17 mouse cellular contexts compared by ENCODE assay signal in genomic region chr1:43520216-43520988, GRCm38 (mm10).
DNase-seq lines count a peak whose midpoint lies in the region; ATAC-seq and TF ChIP-seq lines count a peak whose summit lies in the region.
"Had no signal": no experiment of that assay in that cellular context is flagged by ENCODE, and none has a peak within 500 bp of the region (broad histone marks: within the 10 kb centered on the region; RNA-seq: fewer than 3 reads in every experiment).

No protein-coding gene starts in this region.

- peaks cover 24% of the 10 kb centered on the region for H3K4me1 ChIP-seq in bone marrow macrophage, adult 2 months (ENCODE audit: control insufficient read depth, insufficient read depth, low read length)
- peaks cover 30 to 36% of the 10 kb centered on the region in 2 experiments for H3K4me1 ChIP-seq in liver, embryonic 14.5 days (replicated peaks; ENCODE audit: control insufficient read depth in 2 of 2, insufficient read depth in 2 of 2, low read length in 1 of 2)

- peak overlapping the region; percentile 8; the same call in 1 of the 2 replicates for H3K27ac ChIP-seq in gastrocnemius, adult 2 months
- peak overlapping the region; percentile 61 for H3K27ac ChIP-seq in bone marrow macrophage, adult 2 months (ENCODE audit: insufficient read depth, low read depth, low read length)
- peak overlapping the region; percentile 12; the same call in 1 of the 2 replicates for H3K27ac ChIP-seq in liver, embryonic 14.5 days
- H3K27ac ChIP-seq: hindbrain, embryonic 13.5 days; neural tube, embryonic 13.5 days had no signal

- no peaks in the 10 kb centered on the region for H3K9me3 ChIP-seq in liver, embryonic 14.5 days (ENCODE audit: control insufficient read depth, low read length)
- H3K9me3 ChIP-seq: hindbrain, embryonic 13.5 days; neural tube, embryonic 13.5 days had no signal

- peak overlapping the region; percentile 3; the same call in 1 of the 2 replicates for H3K4me2 ChIP-seq in liver, embryonic 14.5 days (ENCODE audit: low read depth)
- H3K4me2 ChIP-seq: hindbrain, embryonic 13.5 days; neural tube, embryonic 13.5 days had no signal

- no peaks in the 10 kb centered on the region for H3K27me3 ChIP-seq in liver, embryonic 14.5 days (ENCODE audit: control insufficient read depth, insufficient read depth, low read length)
- H3K27me3 ChIP-seq: hindbrain, embryonic 13.5 days; neural tube, embryonic 13.5 days had no signal

- WGBS in liver, embryonic 14.5 days (ENCODE audit: insufficient replicate concordance) = 45% methylated on average over 1 of the region's 1 CpGs

- TF ChIP-seq CTCF in gastrocnemius, adult 2 months (IDR thresholded peaks at IDR 0.05) = no peak
- TF ChIP-seq CTCF in bone marrow macrophage, adult 2 months (IDR thresholded peaks at IDR 0.05; ENCODE audit: low read depth, low read length) = no peak
- TF ChIP-seq CTCF in liver, embryonic 14.5 days (IDR thresholded peaks at IDR 0.05; ENCODE audit: low read depth) = no peak

- peak; percentile 9; the same call in 1 of the 2 replicates for ATAC-seq in liver, embryonic 14.5 days (ENCODE audit: insufficient read depth)
- ATAC-seq: forebrain, postnatal 0 days; midbrain, embryonic 16.5 days had no signal

- intact Hi-C loops in gastrocnemius, adult 2 months (cut with DNase I) = no loop called here
- intact Hi-C loops in gastrocnemius, postnatal 14 days (cut with DNase I; ENCODE audit: low total_unique reads) = loop anchor here (10.0 kb wide), 1 partner anchor 56 kb away; no protein-coding TSS in a partner anchor

- no peak for TF ChIP-seq EP300 in liver, embryonic 14.5 days (IDR thresholded peaks at IDR 0.05; ENCODE audit: low read depth)

- no peak for TF ChIP-seq POLR2A in bone marrow macrophage, adult 2 months (IDR thresholded peaks at IDR 0.05; ENCODE audit: borderline replicate concordance, low read depth, low read length)

- no peak overlapping the region for H3K4me3 ChIP-seq in gastrocnemius, adult 2 months
- H3K4me3 ChIP-seq in bone marrow macrophage, adult 2 months (ENCODE audit: insufficient read depth, low read length) = no peak overlapping the region
- no peak overlapping the region for H3K4me3 ChIP-seq in liver, embryonic 14.5 days (ENCODE audit: insufficient read depth in 1 of 2, low read depth in 2 of 2, low read length in 2 of 2)
- H3K4me3 ChIP-seq: hindbrain, embryonic 13.5 days; neural tube, embryonic 13.5 days had no signal

- DNase-seq in gastrocnemius, adult 2 months = no peak
- no peak for DNase-seq in gastrocnemius, postnatal 14 days
- DNase-seq in liver, embryonic 14.5 days (ENCODE audit: low read depth in 3 of 3, low spot score in 3 of 3) = no peak
- DNase-seq in naive thymus-derived CD4-positive, alpha-beta T cell, adult 2 months (ENCODE audit: low read depth) = peak; percentile 59
- no peak for DNase-seq in gastrocnemius, postnatal 10 days
- no peak for DNase-seq in lung, postnatal 14 days
- DNase-seq in adrenal gland, adult 18-20 months (ENCODE audit: low spot score in 2 of 2) = no peak
- DNase-seq: adrenal gland, postnatal 25 days; cerebellum, postnatal 10 days; forebrain, postnatal 0 days; kidney, adult 2 months; kidney, postnatal 36 days; thymus, postnatal 25 days had no signal

- H3K9ac ChIP-seq in liver, embryonic 14.5 days (replicated peaks) = no peak overlapping the region
- H3K9ac ChIP-seq: forebrain, postnatal 0 days; hindbrain, embryonic 13.5 days; neural tube, embryonic 13.5 days had no signal

- H3K36me3 ChIP-seq in liver, embryonic 14.5 days (replicated peaks; ENCODE audit: control insufficient read depth, insufficient read depth, low read depth) = no peaks in the 10 kb centered on the region
- H3K36me3 ChIP-seq: hindbrain, embryonic 13.5 days; neural tube, embryonic 13.5 days had no signal

Comparison
In these comparisons a context has a peak if more than half of its experiments do, and no peak if none do; other contexts are left out.
1. H3K27ac ChIP-seq: peak in every context shown above with its lines; median percentile 61 in bone marrow macrophage, adult 2 months; 12 in liver, embryonic 14.5 days; 8 in gastrocnemius, adult 2 months.